Mouse (Mus musculus): ENCODE results near the gene Dync1li1. TPM values are rescaled to one million over a fixed set of nuclear protein-coding genes. Genes with fewer than 3 reads are reported as not detected.

Dync1li1 gene
- polyA plus RNA-seq, 1 experiment, result 17.8 TPM

- Histone ChIP-seq H3K4me1 (ENCODE audit: control insufficient read depth, insufficient read depth, low read length) (0 out of 2 replicates have a peak, but pooled peaks cover under 1% of the 10 kb centered on the region), H3K4me3 (replicated peaks; ENCODE audit: extremely low read depth, low read depth, low read length) (no peak overlapping the region)
- TF ChIP-seq POLR2A (IDR thresholded peaks at IDR 0.05; ENCODE audit: borderline replicate concordance, extremely low read depth, low read depth, low read length) (no peak), CTCF (IDR thresholded peaks at IDR 0.05; ENCODE audit: insufficient read depth, low read length) (no peak)
- WGBS, result 67% methylated on average over 4 of the region's 4 CpGs
- DNase-seq, result no peak
Observed at GRCm38 (mm10) chr9:114770224-114770623, 81.6 kb downstream of the Dync1li1 start.

- no peak for DNase-seq
- Histone ChIP-seq H3K4me3 (replicated peaks; ENCODE audit: extremely low read depth, low read depth, low read length) (no peak overlapping the region), H3K4me1 (ENCODE audit: control insufficient read depth, insufficient read depth, low read length) (0 out of 2 replicates have a peak, but pooled peaks cover 2% of the 10 kb centered on the region)
- 80% methylated on average over 7 of the region's 7 CpGs for WGBS
- TF ChIP-seq CTCF (IDR thresholded peaks at IDR 0.05; ENCODE audit: insufficient read depth, low read length) (no peak), POLR2A (IDR thresholded peaks at IDR 0.05; ENCODE audit: borderline replicate concordance, extremely low read depth, low read depth, low read length) (no peak)
Observed at GRCm38 (mm10) chr9:114771565-114771964, 83.0 kb downstream of the Dync1li1 start.

Other genes with a start within 250 kb of the Dync1li1 start
- gene Ccr4, start 183.9 kb upstream of the Dync1li1 start, polyA plus RNA-seq (2012; rRNA removed), result 0.69 and 0.75 TPM in 2 replicates
- gene C130032M10Rik, start 173.1 kb upstream of the Dync1li1 start, polyA plus RNA-seq (2012; rRNA removed), result not detected in 2 replicates
- 0.05 and 0.08 TPM in 2 replicates for gene Trim71, start 124.4 kb upstream of the Dync1li1 start, polyA plus RNA-seq (2012; rRNA removed)
- 23.0 and 28.9 TPM in 2 replicates for gene Cnot10, start 48.6 kb upstream of the Dync1li1 start, polyA plus RNA-seq (2012; rRNA removed)
- 50.9 and 79.8 TPM in 2 replicates for gene Cmtm6, start 42.3 kb downstream of the Dync1li1 start, polyA plus RNA-seq (2012; rRNA removed)
- gene Cmtm7, start 93.1 kb downstream of the Dync1li1 start, polyA plus RNA-seq (2012; rRNA removed), result 86.0 and 88.9 TPM in 2 replicates
- 151 and 179 TPM in 2 replicates for gene Cmtm8, start 155.4 kb downstream of the Dync1li1 start, polyA plus RNA-seq (2012; rRNA removed)
- 20.0 and 27.3 TPM in 2 replicates for gene Gpd1l, start 245.2 kb downstream of the Dync1li1 start, polyA plus RNA-seq (2012; rRNA removed)

All from lung, adult 2 months (tissue).